Mouse (Mus musculus) hindbrain, embryonic 11.5 days (tissue): ENCODE data around the gene Sema5b. TPM values are rescaled to one million over a fixed set of nuclear protein-coding genes. Genes with fewer than 3 reads are reported as not detected.

ENCODE experiments used
- ATAC-seq: fragments of 200-750 bp; cut with Nextera tagmentation; 2 replicates; pipeline ENCODE4 v1.8.0; 2017; ENCODE audit warnings: mild to moderate bottlenecking, moderate TSS enrichment, moderate library complexity; ENCODE audit not compliant: low FRiP score
- DNase-seq: peaks from one replicate; pipeline ENCODE4 v3.0.0-alpha.2; 2015; ENCODE audit warnings: low spot score
- H3K27ac ChIP-seq: fragments of 300-500 bp; sonication (generic); 2 replicates; pipeline ENCODE4 v1.5.1; 2014; ENCODE audit warnings: mild to moderate bottlenecking, low read depth, low read length
- H3K27me3 ChIP-seq: fragments of 300-500 bp; sonication (generic); 2 replicates; pipeline ENCODE4 v1.6.1; 2014; ENCODE audit warnings: mild to moderate bottlenecking, low read length, moderate library complexity, mixed read lengths; ENCODE audit not compliant: control insufficient read depth, insufficient read depth
- H3K36me3 ChIP-seq: fragments of 300-500 bp; sonication (generic); 2 replicates; pipeline ENCODE4 v1.6.1; 2014; ENCODE audit warnings: mild to moderate bottlenecking, low read length, moderate library complexity, mixed read lengths; ENCODE audit not compliant: control insufficient read depth, insufficient read depth
- H3K4me1 ChIP-seq: fragments of 300-500 bp; sonication (generic); replicated peaks from 2 replicates; pipeline ENCODE4 v1.6.1; 2014; ENCODE audit warnings: low read length, mixed read lengths; ENCODE audit not compliant: control insufficient read depth, insufficient read depth
- H3K4me2 ChIP-seq: fragments of 300-500 bp; sonication (generic); replicated peaks from 2 replicates; pipeline ENCODE4 v1.6.1; 2014; ENCODE audit warnings: mild to moderate bottlenecking, low read depth, low read length
- H3K4me3 ChIP-seq: fragments of 300-500 bp; sonication (generic); 2 replicates; pipeline ENCODE4 v1.5.1; 2014; ENCODE audit warnings: low read depth, low read length
- H3K9ac ChIP-seq: fragments of 300-500 bp; sonication (generic); 2 replicates; pipeline ENCODE4 v1.6.1; 2014; ENCODE audit warnings: low read depth, low read length
- H3K9me3 ChIP-seq: fragments of 300-500 bp; sonication (generic); 2 replicates; pipeline ENCODE4 v1.6.1; 2016; ENCODE audit warnings: low read length; ENCODE audit not compliant: control insufficient read depth
- WGBS: fragments of 180-500 bp; shearing (Covaris S2); extraction: QIAGEN DNeasy Blood & Tissue Kit; methylation state at CpG from one replicate; pipeline ENCODE4 v1.1.7; 2014; 5-methylcytosine and 5-hydroxymethylcytosine counted together
- polyA plus RNA-seq: library from polyadenylated mRNA; unstranded; fragments of >200 nt; fragmentation: Nextera tagmentation; extraction: Ambion mirVana; gene quantifications from 2 replicates; pipeline ENCODE4 v1.2.1, GENCODE M21; 2014

Gene Sema5b
- polyA plus RNA-seq, 1 experiment from 2014 or later: 30.1 TPM

DNA sequence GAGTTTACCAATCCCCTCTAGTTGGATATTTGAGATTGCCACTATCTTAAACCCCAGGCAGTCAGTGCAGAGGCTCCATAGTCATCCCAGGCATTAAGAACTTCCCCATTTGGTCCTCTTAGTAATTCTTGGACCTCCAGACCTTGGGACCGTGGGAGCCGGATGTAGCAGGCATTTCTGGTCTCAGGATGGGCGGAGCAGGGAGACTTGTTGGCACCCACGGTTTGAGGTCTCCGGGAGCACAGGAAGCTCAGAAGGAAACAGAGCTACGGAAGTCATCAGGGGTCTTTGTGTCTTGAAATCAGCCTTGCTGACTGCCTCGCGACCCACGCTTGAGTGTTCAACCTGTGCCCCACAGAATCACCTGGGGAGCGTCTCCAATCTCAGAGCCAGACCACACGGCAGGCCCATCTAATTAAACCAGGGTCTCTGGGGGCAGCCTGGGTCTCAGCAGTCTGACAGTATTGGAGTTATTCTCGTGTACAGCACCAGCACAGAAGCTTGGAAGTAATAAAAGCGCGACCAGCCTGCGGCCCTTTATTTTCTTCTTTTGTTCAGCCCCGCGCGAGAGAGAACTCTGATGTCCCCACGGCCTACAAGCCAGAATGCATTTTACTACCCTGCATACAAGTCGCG is 24.9 kb upstream of the Sema5b start:
- no peak overlapping the region for H3K4me3 ChIP-seq
- no peak overlapping the region for H3K4me2 ChIP-seq
- DNase-seq: no peak
- H3K36me3 ChIP-seq: no peaks in the 10 kb centered on the region
- no peak overlapping the region for H3K9ac ChIP-seq
- no peaks in the 10 kb centered on the region for H3K9me3 ChIP-seq
- no peak for ATAC-seq
- no peaks in the 10 kb centered on the region for H3K27me3 ChIP-seq
- H3K4me1 ChIP-seq: no peaks in the 10 kb centered on the region
- no peak overlapping the region for H3K27ac ChIP-seq
- WGBS: 60% methylated on average over 21 of the region's 21 CpGs

DNA sequence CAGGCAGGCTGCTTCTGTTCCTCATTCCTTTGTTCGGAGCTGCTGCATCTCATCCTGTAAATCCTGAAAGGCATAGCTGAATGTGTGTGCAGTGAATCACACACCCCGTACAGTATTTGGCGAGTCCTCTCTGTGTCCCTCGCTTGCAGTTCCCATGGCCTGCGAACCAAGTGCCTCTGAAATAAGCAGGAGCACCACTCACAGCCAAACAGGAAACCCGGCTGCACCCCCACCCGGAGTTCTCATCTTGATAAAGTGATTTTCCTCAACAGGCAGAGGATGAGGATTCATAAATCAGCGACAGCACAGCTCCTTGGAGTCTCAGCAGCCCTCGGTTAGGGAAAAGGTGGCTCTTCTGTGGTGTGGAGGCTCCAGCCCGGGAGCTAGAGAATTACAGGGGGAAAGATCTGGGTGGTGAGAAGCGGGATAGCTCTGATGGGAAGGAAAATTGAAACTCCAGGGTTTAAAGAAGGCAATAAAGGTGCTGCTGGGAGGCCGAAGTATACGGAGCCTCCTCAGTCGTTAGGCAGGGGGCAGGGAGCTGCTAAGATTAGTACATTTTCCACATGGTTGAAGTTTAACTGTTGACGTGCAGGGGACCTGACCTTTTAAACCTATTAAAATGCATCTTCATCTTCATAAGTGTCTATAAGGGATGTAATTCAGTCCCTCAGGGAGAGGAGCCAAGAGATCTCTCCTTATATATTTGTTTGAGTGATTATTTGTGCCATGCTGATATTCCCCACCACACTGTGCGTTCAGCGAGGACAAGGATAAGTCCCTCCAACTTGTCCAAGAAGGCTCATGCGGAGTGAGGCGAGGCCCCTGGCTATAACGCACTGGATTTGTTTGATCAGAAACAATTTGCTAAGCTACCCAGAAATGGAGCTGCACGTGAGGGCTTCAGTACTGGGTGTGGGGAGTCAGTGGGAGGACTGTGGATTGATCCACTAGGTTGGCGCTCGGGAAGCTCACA is 22.7 kb upstream of the Sema5b start:
- WGBS: 71% methylated on average over 23 of the region's 23 CpGs
- H3K36me3 ChIP-seq: no peaks in the 10 kb centered on the region
- no peak for ATAC-seq
- DNase-seq: no peak
- H3K27ac ChIP-seq: no peak overlapping the region
- H3K4me1 ChIP-seq: no peaks in the 10 kb centered on the region
- no peaks in the 10 kb centered on the region for H3K9me3 ChIP-seq
- H3K4me2 ChIP-seq: no peak overlapping the region
- H3K4me3 ChIP-seq: no peak overlapping the region
- H3K9ac ChIP-seq: no peak overlapping the region
- H3K27me3 ChIP-seq: no peaks in the 10 kb centered on the region

DNA sequence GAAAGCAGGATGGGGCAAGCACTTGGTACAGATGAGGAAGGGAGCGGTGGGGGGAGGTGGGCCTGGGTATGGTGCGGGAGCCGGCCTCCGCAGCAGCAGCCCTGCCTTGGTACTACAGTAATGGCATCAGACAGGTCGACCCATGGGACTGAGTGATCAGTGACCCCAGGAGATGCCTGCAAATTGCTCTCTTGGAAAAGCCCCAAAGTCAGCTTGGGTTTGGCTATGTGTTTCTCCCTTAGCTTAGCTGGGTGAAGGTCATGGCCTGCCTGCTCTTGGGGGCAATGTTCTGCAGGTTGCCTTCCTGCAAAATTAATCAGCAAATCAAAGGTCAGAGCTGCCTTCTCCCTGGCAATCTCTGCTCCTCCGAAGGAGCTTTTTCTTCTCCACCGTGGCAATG is 21.7 kb upstream of the Sema5b start:
- no peaks in the 10 kb centered on the region for H3K27me3 ChIP-seq
- 57% methylated on average over 7 of the region's 7 CpGs for WGBS
- H3K9me3 ChIP-seq: no peaks in the 10 kb centered on the region
- no peak for ATAC-seq
- no peak overlapping the region for H3K27ac ChIP-seq
- H3K36me3 ChIP-seq: no peaks in the 10 kb centered on the region
- no peak overlapping the region for H3K4me2 ChIP-seq
- H3K9ac ChIP-seq: no peak overlapping the region
- H3K4me3 ChIP-seq: no peak overlapping the region
- no peak for DNase-seq
- H3K4me1 ChIP-seq: no peaks in the 10 kb centered on the region

DNA sequence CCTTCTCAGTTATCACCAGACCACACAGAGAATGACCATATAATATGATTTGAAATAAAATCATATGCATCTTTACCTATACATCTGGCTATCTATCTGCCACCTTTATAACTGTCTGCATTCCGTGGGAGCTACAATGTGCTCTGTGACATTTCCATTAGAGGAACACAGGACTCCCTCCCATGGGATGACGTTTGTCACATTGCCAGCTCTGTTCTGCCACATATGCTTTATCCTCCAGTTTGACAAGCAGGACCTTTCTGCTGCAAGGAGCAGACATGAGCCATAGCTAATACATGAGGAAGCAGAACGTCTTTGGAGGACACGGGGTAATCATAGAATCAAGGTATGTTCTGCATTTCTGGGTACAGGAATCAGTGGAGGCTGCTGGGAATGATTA is 16.7 kb upstream of the Sema5b start:
- Histone ChIP-seq H3K4me1 (no peaks in the 10 kb centered on the region), H3K4me2 (no peak overlapping the region), H3K36me3 (no peaks in the 10 kb centered on the region), H3K9me3 (no peaks in the 10 kb centered on the region), H3K9ac (no peak overlapping the region), H3K27me3 (no peaks in the 10 kb centered on the region), H3K4me3 (no peak overlapping the region), H3K27ac (no peak overlapping the region)
- no peak for DNase-seq
- ATAC-seq: no peak
- 79% methylated on average over 4 of the region's 4 CpGs for WGBS

DNA sequence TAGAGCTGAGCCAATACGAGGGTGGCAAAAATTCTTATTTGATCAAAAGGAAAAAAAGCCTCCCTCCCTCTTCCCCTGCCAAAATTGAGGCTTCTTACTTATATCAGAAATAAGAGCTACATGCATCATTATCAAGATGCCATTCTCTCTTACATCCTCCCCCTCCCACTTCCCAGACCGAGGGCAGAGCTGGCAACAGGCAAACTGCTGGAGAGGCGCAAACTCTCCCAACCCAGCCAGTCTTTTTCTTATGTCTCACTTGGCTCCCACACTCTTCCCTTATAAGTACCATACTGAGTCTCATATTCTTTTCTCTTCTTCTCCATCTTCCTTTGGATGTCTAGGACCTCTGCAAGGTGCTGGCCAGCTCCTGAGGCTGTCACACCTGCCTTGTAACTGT is 6.3 kb upstream of the Sema5b start:
- Histone ChIP-seq H3K27me3 (peaks cover 3% of the 10 kb centered on the region; the same call in 1 of the 2 replicates), H3K9ac (no peak overlapping the region), H3K4me1 (no peaks in the 10 kb centered on the region), H3K36me3 (no peaks in the 10 kb centered on the region), H3K4me3 (no peak overlapping the region), H3K4me2 (no peak overlapping the region), H3K27ac (no peak overlapping the region), H3K9me3 (no peaks in the 10 kb centered on the region)
- ATAC-seq: no peak
- 79% methylated on average over 3 of the region's 3 CpGs for WGBS
- DNase-seq: no peak

DNA sequence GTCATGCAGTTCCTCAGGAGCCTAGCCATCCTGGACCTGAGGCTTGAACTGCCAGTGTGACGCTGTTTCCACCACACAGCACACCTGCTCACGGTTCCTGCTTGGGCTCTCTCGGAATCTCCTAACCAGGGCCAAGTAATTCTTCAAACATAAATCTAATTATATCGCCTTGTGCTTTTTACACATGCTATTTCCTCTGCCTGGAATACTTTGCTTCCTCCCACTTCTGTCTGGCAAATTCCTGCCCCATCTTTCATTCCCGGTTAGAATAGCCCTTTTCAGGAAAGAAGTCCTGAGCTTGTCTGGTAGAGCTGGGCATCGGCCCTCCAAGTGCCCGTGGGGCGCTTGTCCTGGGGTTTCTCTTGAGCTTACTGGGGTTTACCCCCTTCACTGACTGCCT is 3.3 kb upstream of the Sema5b start:
- no peak for DNase-seq
- WGBS: 86% methylated on average over 8 of the region's 8 CpGs
- Histone ChIP-seq H3K4me3 (no peak overlapping the region), H3K9me3 (no peaks in the 10 kb centered on the region), H3K9ac (no peak overlapping the region), H3K27ac (no peak overlapping the region), H3K27me3 (peaks cover 3% of the 10 kb centered on the region; the same call in 1 of the 2 replicates), H3K4me1 (no peaks in the 10 kb centered on the region; the same call in 1 of the 2 replicates), H3K36me3 (no peaks in the 10 kb centered on the region), H3K4me2 (no peak overlapping the region)
- no peak for ATAC-seq

DNA sequence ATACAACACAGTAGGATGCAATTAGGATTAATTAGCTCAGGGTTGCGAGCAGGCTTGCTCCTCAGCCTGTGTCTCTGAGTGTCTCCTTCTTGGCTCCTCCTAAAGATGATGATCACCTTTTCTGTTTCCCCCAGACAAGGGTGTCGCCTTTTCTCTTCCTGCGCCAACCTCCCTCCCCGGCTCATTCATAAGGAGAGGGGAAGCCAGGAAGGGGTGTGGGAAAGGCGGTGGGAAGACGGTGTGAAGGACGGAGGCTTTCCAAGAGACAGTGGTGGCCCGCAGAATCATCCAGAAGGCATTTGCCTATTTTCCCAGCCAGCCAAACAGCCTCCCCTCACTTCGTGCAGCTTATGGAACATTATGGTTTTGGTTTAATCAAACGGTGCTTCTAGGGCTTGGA is 1.9 kb upstream of the Sema5b start:
- Histone ChIP-seq H3K4me2 (no peak overlapping the region), H3K4me3 (no peak overlapping the region), H3K27me3 (peaks cover 3% of the 10 kb centered on the region; the same call in 1 of the 2 replicates), H3K4me1 (no peaks in the 10 kb centered on the region; the same call in 1 of the 2 replicates), H3K9ac (no peak overlapping the region), H3K27ac (no peak overlapping the region), H3K9me3 (no peaks in the 10 kb centered on the region), H3K36me3 (no peaks in the 10 kb centered on the region)
- DNase-seq (no peak), ATAC-seq (no peak)
- WGBS: 65% methylated on average over 10 of the region's 10 CpGs

DNA sequence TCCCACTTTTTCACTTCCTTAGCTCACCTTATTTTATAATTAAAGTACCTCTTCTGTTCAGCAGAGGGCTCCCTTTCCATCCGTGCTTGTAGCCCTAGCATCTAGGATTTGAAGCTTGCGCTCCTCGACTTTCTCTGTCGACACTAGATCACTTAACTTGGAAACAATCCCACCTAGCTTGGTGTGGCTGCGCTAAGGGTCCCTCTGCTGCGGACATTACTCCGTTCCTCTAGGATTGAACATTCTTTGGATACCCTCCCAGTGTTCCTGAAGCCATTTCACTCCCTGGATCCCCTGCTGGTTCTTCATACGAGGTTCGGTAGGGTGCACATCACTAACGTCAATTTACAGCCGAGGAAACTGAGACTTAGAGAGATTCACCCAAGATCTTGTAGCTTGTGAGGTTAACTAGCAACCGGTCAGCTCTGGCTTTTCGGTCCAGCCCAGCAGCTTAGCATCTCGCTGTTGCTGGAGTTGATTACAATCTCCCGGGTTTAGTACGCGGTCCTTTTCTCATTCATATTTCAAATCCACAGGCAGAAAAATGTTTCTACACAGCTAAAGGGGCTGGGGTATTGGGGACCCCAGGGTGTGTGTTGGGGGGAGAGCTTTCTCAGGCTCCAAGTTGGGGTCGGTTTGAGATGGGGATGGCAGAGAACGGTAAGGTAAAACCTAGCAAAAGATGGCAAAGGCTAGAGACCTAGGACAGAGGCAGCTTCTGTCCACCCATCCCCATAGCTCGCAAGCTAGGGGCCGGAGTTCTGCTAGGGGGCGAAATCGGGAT is 420 bp upstream of the Sema5b start:
- Histone ChIP-seq H3K27me3 (peaks cover 3% of the 10 kb centered on the region; the same call in 1 of the 2 replicates), H3K9ac (peak overlapping the region; percentile 49), H3K9me3 (no peaks in the 10 kb centered on the region), H3K4me3 (peak overlapping the region; percentile 87), H3K27ac (0 out of 2 replicates have a peak overlapping the region, but pooled peaks have one; percentile 7), H3K36me3 (no peaks in the 10 kb centered on the region), H3K4me2 (peak overlapping the region; percentile 75), H3K4me1 (no peaks in the 10 kb centered on the region; the same call in 1 of the 2 replicates)
- ATAC-seq (peak; percentile 11), DNase-seq (peak; percentile 75)
- WGBS: under 1% methylated on average over 22 of the region's 23 CpGs
